Mouse (Mus musculus): Measurements from ENCODE around the gene Pde3b. TPM values are rescaled to one million over a fixed set of nuclear protein-coding genes. Genes with fewer than 3 reads are reported as not detected.

Gene Pde3b
- polyA plus RNA-seq, 2 experiments = 1.9 to 2.5 TPM

GRCm38 (mm10) chr7:114420918-114421317 lies 5.8 kb downstream of the Pde3b start:
- WGBS (ENCODE audit: insufficient replicate concordance) = 65% methylated on average over 4 of the region's 4 CpGs
- H3K36me3 ChIP-seq (replicated peaks; ENCODE audit: control insufficient read depth, insufficient read depth, low read depth) = no peaks in the 10 kb centered on the region
- no peak overlapping the region for H3K4me2 ChIP-seq (ENCODE audit: low read depth)

GRCm38 (mm10) chr7:114422224-114422623 lies 7.1 kb downstream of the Pde3b start:
- Histone ChIP-seq H3K4me3 (ENCODE audit: insufficient read depth in 1 of 2, low read depth in 2 of 2, low read length in 2 of 2) (no peak overlapping the region), H3K9ac (replicated peaks) (no peak overlapping the region), H3K4me1 (replicated peaks; ENCODE audit: control insufficient read depth in 2 of 2, insufficient read depth in 2 of 2, low read length in 1 of 2) (peaks cover 4 to 7% of the 10 kb centered on the region in 2 experiments; a peak in 2 of 4 replicates), H3K27me3 (ENCODE audit: control insufficient read depth, insufficient read depth, low read length) (no peaks in the 10 kb centered on the region), H3K36me3 (replicated peaks; ENCODE audit: control insufficient read depth, insufficient read depth, low read depth) (no peaks in the 10 kb centered on the region), H3K9me3 (ENCODE audit: control insufficient read depth, low read length) (no peaks in the 10 kb centered on the region), H3K27ac (no peak overlapping the region), H3K4me2 (ENCODE audit: low read depth) (no peak overlapping the region)
- WGBS (ENCODE audit: insufficient replicate concordance) = 44% methylated on average over 3 of the region's 3 CpGs
- ATAC-seq (ENCODE audit: insufficient read depth) (no peak), DNase-seq (ENCODE audit: low read depth in 3 of 3, low spot score in 3 of 3) (no peak)
- TF ChIP-seq EP300 (IDR thresholded peaks at IDR 0.05; ENCODE audit: low read depth) (no peak), CTCF (IDR thresholded peaks at IDR 0.05; ENCODE audit: low read depth) (no peak)

More at GRCm38 (mm10) chr7:114420918-114421317, 5.8 kb downstream of the Pde3b start:
- DNase-seq (ENCODE audit: low read depth in 3 of 3, low spot score in 3 of 3) (no peak), ATAC-seq (ENCODE audit: insufficient read depth) (no peak)
- TF ChIP-seq EP300 (IDR thresholded peaks at IDR 0.05; ENCODE audit: low read depth) = no peak
- no peak for TF ChIP-seq CTCF (IDR thresholded peaks at IDR 0.05; ENCODE audit: low read depth)
- Histone ChIP-seq H3K27me3 (ENCODE audit: control insufficient read depth, insufficient read depth, low read length) (peaks cover 5% of the 10 kb centered on the region), H3K27ac (no peak overlapping the region), H3K4me3 (ENCODE audit: insufficient read depth in 1 of 2, low read depth in 2 of 2, low read length in 2 of 2) (no peak overlapping the region), H3K4me1 (replicated peaks; ENCODE audit: control insufficient read depth in 2 of 2, insufficient read depth in 2 of 2, low read length in 1 of 2) (peaks cover 6% of the 10 kb centered on the region in 2 experiments; a peak in 2 of 4 replicates), H3K9ac (replicated peaks) (no peak overlapping the region), H3K9me3 (ENCODE audit: control insufficient read depth, low read length) (no peaks in the 10 kb centered on the region)

- Histone ChIP-seq H3K27ac (no peak overlapping the region), H3K4me3 (ENCODE audit: insufficient read depth in 1 of 2, low read depth in 2 of 2, low read length in 2 of 2) (no peak overlapping the region), H3K4me1 (replicated peaks; ENCODE audit: control insufficient read depth in 2 of 2, insufficient read depth in 2 of 2, low read length in 1 of 2) (peaks cover 3 to 4% of the 10 kb centered on the region in 2 experiments; a peak in 2 of 4 replicates), H3K27me3 (ENCODE audit: control insufficient read depth, insufficient read depth, low read length) (no peaks in the 10 kb centered on the region), H3K4me2 (ENCODE audit: low read depth) (no peak overlapping the region), H3K36me3 (replicated peaks; ENCODE audit: control insufficient read depth, insufficient read depth, low read depth) (no peaks in the 10 kb centered on the region), H3K9ac (replicated peaks) (no peak overlapping the region), H3K9me3 (ENCODE audit: control insufficient read depth, low read length) (no peaks in the 10 kb centered on the region)
- no peak for TF ChIP-seq CTCF (IDR thresholded peaks at IDR 0.05; ENCODE audit: low read depth)
- no peak for TF ChIP-seq EP300 (IDR thresholded peaks at IDR 0.05; ENCODE audit: low read depth)
- 69% methylated on average over 5 of the region's 5 CpGs for WGBS (ENCODE audit: insufficient replicate concordance)
- DNase-seq (ENCODE audit: low read depth in 3 of 3, low spot score in 3 of 3) = no peak
- ATAC-seq (ENCODE audit: insufficient read depth) = no peak
These were observed 14.7 kb downstream of the Pde3b start for GRCm38 (mm10) chr7:114429768-114430167.

GRCm38 (mm10) chr7:114431966-114432365 lies 16.9 kb downstream of the Pde3b start:
- 58% methylated on average over 4 of the region's 4 CpGs for WGBS (ENCODE audit: insufficient replicate concordance)
- Histone ChIP-seq H3K4me1 (replicated peaks; ENCODE audit: control insufficient read depth in 2 of 2, insufficient read depth in 2 of 2, low read length in 1 of 2) (0 out of 4 replicates have a peak, but pooled peaks cover 0 to 2% of the 10 kb centered on the region in 2 experiments), H3K27me3 (ENCODE audit: control insufficient read depth, insufficient read depth, low read length) (no peaks in the 10 kb centered on the region), H3K36me3 (replicated peaks; ENCODE audit: control insufficient read depth, insufficient read depth, low read depth) (no peaks in the 10 kb centered on the region), H3K9me3 (ENCODE audit: control insufficient read depth, low read length) (no peaks in the 10 kb centered on the region), H3K9ac (replicated peaks) (no peak overlapping the region), H3K4me2 (ENCODE audit: low read depth) (no peak overlapping the region), H3K4me3 (ENCODE audit: insufficient read depth in 1 of 2, low read depth in 2 of 2, low read length in 2 of 2) (no peak overlapping the region), H3K27ac (no peak overlapping the region)
- DNase-seq (ENCODE audit: low read depth in 3 of 3, low spot score in 3 of 3) (no peak), ATAC-seq (ENCODE audit: insufficient read depth) (no peak)
- TF ChIP-seq EP300 (IDR thresholded peaks at IDR 0.05; ENCODE audit: low read depth) = no peak
- no peak for TF ChIP-seq CTCF (IDR thresholded peaks at IDR 0.05; ENCODE audit: low read depth)

GRCm38 (mm10) chr7:114439726-114440125 lies 24.6 kb downstream of the Pde3b start:
- ATAC-seq (ENCODE audit: insufficient read depth) (no peak), DNase-seq (ENCODE audit: low read depth in 3 of 3, low spot score in 3 of 3) (no peak)
- no peak for TF ChIP-seq EP300 (IDR thresholded peaks at IDR 0.05; ENCODE audit: low read depth)
- Histone ChIP-seq H3K27ac (no peak overlapping the region), H3K9me3 (ENCODE audit: control insufficient read depth, low read length) (no peaks in the 10 kb centered on the region), H3K36me3 (replicated peaks; ENCODE audit: control insufficient read depth, insufficient read depth, low read depth) (no peaks in the 10 kb centered on the region), H3K27me3 (ENCODE audit: control insufficient read depth, insufficient read depth, low read length) (no peaks in the 10 kb centered on the region), H3K9ac (replicated peaks) (no peak overlapping the region), H3K4me1 (replicated peaks; ENCODE audit: control insufficient read depth in 2 of 2, insufficient read depth in 2 of 2, low read length in 1 of 2) (0 out of 4 replicates have a peak, but pooled peaks cover 0 to 2% of the 10 kb centered on the region in 2 experiments), H3K4me3 (ENCODE audit: insufficient read depth in 1 of 2, low read depth in 2 of 2, low read length in 2 of 2) (no peak overlapping the region), H3K4me2 (ENCODE audit: low read depth) (no peak overlapping the region; the same call in 1 of the 2 replicates)
- WGBS (ENCODE audit: insufficient replicate concordance) = 13% methylated on average over 1 of the region's 1 CpGs

All from liver, embryonic 14.5 days (tissue).